Mouse (Mus musculus) brain, adult 2 months (tissue): ENCODE measurements at regions not wholly inside any gene's neighbourhood (a gene's known extent, or its start where the extent isn't known, plus 50 kb on each side); places are given as distances from the start of the nearest gene placed in this dataset.

Experiments used
- DNase-seq: peaks from one replicate; pipeline ENCODE4 v3.0.0; 2011; ENCODE audit warnings: low read depth, low spot score

GRCm38 (mm10) chr12:58443007-58443406 is 173.9 kb upstream of the Clec14a start:
- DNase-seq = peak; percentile 58

GRCm38 (mm10) chr12:58441962-58442361 is 172.9 kb upstream of the Clec14a start:
- peak; percentile 84 for DNase-seq

- no peak for DNase-seq
Measured at GRCm38 (mm10) chr12:58440666-58441065, 171.6 kb upstream of the Clec14a start.

- DNase-seq = no peak
Measured at GRCm38 (mm10) chr12:58437031-58437430, 167.9 kb upstream of the Clec14a start.

- DNase-seq = no peak
Measured at GRCm38 (mm10) chr12:58434504-58434903, 165.4 kb upstream of the Clec14a start.

DNA sequence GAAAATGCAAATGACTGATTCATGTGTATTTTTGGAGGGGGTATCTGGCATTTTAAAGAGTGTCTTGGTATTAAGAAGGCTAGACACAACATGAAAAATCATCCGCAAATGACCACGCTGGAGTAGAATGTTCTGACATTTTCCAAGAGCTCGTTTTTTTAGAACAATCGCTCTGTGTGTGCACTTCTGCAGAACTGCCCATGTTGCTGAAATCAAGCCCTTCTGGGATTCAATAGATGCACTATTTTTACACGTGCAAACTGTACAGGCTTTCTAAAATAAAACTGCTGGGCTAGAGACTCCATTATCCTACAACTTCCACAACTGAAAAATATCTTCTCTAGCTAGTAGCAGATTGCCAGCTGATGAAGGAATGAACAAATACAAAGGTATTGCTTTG is 160.8 kb upstream of the Clec14a start:
- DNase-seq = peak; percentile 61

DNA sequence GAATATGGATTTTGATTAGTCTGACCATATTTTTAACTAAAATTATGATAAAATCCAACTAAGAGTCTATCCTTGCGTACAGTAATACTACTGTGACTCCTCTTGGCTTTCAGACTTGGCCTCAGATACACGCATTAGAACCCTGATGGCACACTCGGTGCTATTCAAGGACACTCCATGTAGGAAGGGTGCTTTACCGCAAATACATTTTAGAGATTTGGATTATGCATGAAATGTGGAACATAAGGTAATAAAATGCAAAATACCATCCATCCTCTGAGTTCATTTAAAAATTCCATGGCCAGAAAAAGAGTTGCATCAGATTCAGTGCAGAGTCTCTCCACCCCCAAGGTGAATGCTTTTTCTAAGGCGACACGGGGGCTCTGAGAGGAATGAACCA is 157.7 kb upstream of the Clec14a start:
- DNase-seq = peak; percentile 48

DNA sequence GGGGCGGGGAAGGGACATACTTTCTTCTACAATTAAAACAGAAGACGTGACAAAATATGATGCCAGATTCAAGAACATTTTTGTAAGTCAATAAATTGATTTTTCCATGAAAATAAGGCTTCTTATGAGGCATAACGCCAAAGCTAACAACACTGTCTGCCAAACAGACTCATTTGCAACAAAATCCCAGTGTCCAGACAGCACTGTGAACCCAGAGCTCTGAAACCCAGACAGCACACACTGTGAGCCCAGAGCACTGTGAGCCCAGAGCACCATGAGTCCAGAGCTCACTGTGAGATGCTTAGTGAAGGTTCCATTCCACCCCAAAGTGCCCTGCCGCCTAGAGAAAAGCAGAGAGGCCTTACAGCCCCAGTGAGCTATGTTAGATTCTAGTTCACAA is 156.9 kb upstream of the Clec14a start:
- peak; percentile 10 for DNase-seq

- DNase-seq = peak; percentile 16
Measured at GRCm38 (mm10) chr12:58423581-58423980, 154.5 kb upstream of the Clec14a start.

GRCm38 (mm10) chr12:58401904-58402303 is 132.8 kb upstream of the Clec14a start:
- peak; percentile 48 for DNase-seq

DNA sequence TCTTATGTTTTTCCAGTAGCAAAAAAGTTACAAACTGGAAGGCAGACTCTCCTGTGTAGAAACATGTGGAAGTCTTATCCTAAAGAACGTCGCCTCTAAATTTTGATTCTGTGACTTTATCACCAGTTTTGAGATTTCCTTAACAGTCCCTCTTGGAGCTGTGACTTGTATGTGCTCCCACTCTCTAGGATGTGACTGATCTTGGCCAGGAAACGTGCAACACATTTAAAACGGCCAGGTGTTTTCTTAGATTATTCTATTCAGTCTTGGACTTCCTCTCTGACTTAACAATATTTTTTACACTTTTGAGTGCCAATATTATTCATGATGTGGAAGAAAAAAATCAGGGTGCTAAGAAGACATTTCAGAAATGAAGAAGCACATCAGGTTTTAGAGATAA is 91.2 kb upstream of the Clec14a start:
- DNase-seq = peak; percentile 54

GRCm38 (mm10) chr12:58334163-58334562 is 65.1 kb upstream of the Clec14a start:
- no peak for DNase-seq

- no peak for DNase-seq
Measured at GRCm38 (mm10) chr12:58329913-58330312, 60.8 kb upstream of the Clec14a start.

- DNase-seq = no peak
Measured at GRCm38 (mm10) chr12:58323953-58324352, 54.9 kb upstream of the Clec14a start.
